Mouse (Mus musculus) hindbrain, embryonic 11.5 days (tissue): ENCODE results near the gene Serbp1. TPM values are rescaled to one million over a fixed set of nuclear protein-coding genes. Genes with fewer than 3 reads are reported as not detected.

Source experiments
- ATAC-seq: fragments of 200-750 bp; cut with Nextera tagmentation; 2 replicates; pipeline ENCODE4 v1.8.0; 2017; ENCODE audit warnings: mild to moderate bottlenecking, moderate TSS enrichment, moderate library complexity; ENCODE audit not compliant: low FRiP score
- DNase-seq: peaks from one replicate; pipeline ENCODE4 v3.0.0-alpha.2; 2015; ENCODE audit warnings: low spot score
- H3K27ac ChIP-seq: fragments of 300-500 bp; sonication (generic); 2 replicates; pipeline ENCODE4 v1.5.1; 2014; ENCODE audit warnings: mild to moderate bottlenecking, low read depth, low read length
- H3K27me3 ChIP-seq: fragments of 300-500 bp; sonication (generic); 2 replicates; pipeline ENCODE4 v1.6.1; 2014; ENCODE audit warnings: mild to moderate bottlenecking, low read length, moderate library complexity, mixed read lengths; ENCODE audit not compliant: control insufficient read depth, insufficient read depth
- H3K36me3 ChIP-seq: fragments of 300-500 bp; sonication (generic); 2 replicates; pipeline ENCODE4 v1.6.1; 2014; ENCODE audit warnings: mild to moderate bottlenecking, low read length, moderate library complexity, mixed read lengths; ENCODE audit not compliant: control insufficient read depth, insufficient read depth
- H3K4me1 ChIP-seq: fragments of 300-500 bp; sonication (generic); replicated peaks from 2 replicates; pipeline ENCODE4 v1.6.1; 2014; ENCODE audit warnings: low read length, mixed read lengths; ENCODE audit not compliant: control insufficient read depth, insufficient read depth
- H3K4me2 ChIP-seq: fragments of 300-500 bp; sonication (generic); replicated peaks from 2 replicates; pipeline ENCODE4 v1.6.1; 2014; ENCODE audit warnings: mild to moderate bottlenecking, low read depth, low read length
- H3K4me3 ChIP-seq: fragments of 300-500 bp; sonication (generic); 2 replicates; pipeline ENCODE4 v1.5.1; 2014; ENCODE audit warnings: low read depth, low read length
- H3K9ac ChIP-seq: fragments of 300-500 bp; sonication (generic); 2 replicates; pipeline ENCODE4 v1.6.1; 2014; ENCODE audit warnings: low read depth, low read length
- H3K9me3 ChIP-seq: fragments of 300-500 bp; sonication (generic); 2 replicates; pipeline ENCODE4 v1.6.1; 2016; ENCODE audit warnings: low read length; ENCODE audit not compliant: control insufficient read depth
- WGBS: fragments of 180-500 bp; shearing (Covaris S2); extraction: QIAGEN DNeasy Blood & Tissue Kit; methylation state at CpG from one replicate; pipeline ENCODE4 v1.1.7; 2014; 5-methylcytosine and 5-hydroxymethylcytosine counted together
- polyA plus RNA-seq: library from polyadenylated mRNA; unstranded; fragments of >200 nt; fragmentation: Nextera tagmentation; extraction: Ambion mirVana; gene quantifications from 2 replicates; pipeline ENCODE4 v1.2.1, GENCODE M21; 2014

The Serbp1 gene
- polyA plus RNA-seq, 1 experiment from 2014 or later: 546 TPM

GRCm38 (mm10) chr6:67300710-67301163, 62.8 kb downstream of the Serbp1 start:
- WGBS: 58% methylated on average over 6 of the region's 6 CpGs

GRCm38 (mm10) chr6:67301230-67301629, 63.3 kb downstream of the Serbp1 start:
- Histone ChIP-seq H3K27ac (no peak overlapping the region), H3K4me3 (no peak overlapping the region), H3K27me3 (no peaks in the 10 kb centered on the region), H3K4me2 (no peak overlapping the region), H3K36me3 (no peaks in the 10 kb centered on the region), H3K9me3 (no peaks in the 10 kb centered on the region), H3K4me1 (no peaks in the 10 kb centered on the region), H3K9ac (no peak overlapping the region)
- DNase-seq (no peak), ATAC-seq (no peak)
- WGBS: 96% methylated on average over 3 of the region's 3 CpGs

More at GRCm38 (mm10) chr6:67300710-67301163, 62.8 kb downstream of the Serbp1 start:
- Histone ChIP-seq H3K9ac (no peak overlapping the region), H3K4me2 (no peak overlapping the region), H3K36me3 (no peaks in the 10 kb centered on the region), H3K4me1 (no peaks in the 10 kb centered on the region), H3K4me3 (no peak overlapping the region), H3K9me3 (no peaks in the 10 kb centered on the region), H3K27ac (no peak overlapping the region), H3K27me3 (no peaks in the 10 kb centered on the region)
- ATAC-seq (no peak), DNase-seq (no peak)

- no peak for ATAC-seq
- no peak overlapping the region for H3K27ac ChIP-seq
- H3K27me3 ChIP-seq: no peaks in the 10 kb centered on the region
- H3K4me1 ChIP-seq: no peaks in the 10 kb centered on the region
- 91% methylated on average over 4 of the region's 4 CpGs for WGBS
- H3K4me3 ChIP-seq: no peak overlapping the region
- H3K36me3 ChIP-seq: no peaks in the 10 kb centered on the region
- H3K9me3 ChIP-seq: no peaks in the 10 kb centered on the region
- H3K9ac ChIP-seq: no peak overlapping the region
- no peak overlapping the region for H3K4me2 ChIP-seq
- DNase-seq: no peak
These were observed 64.5 kb downstream of the Serbp1 start for GRCm38 (mm10) chr6:67302471-67302870.

GRCm38 (mm10) chr6:67303210-67303609, 65.2 kb downstream of the Serbp1 start:
- no peak overlapping the region for H3K4me3 ChIP-seq
- H3K4me2 ChIP-seq: no peak overlapping the region
- no peak overlapping the region for H3K27ac ChIP-seq
- no peaks in the 10 kb centered on the region for H3K27me3 ChIP-seq
- DNase-seq: no peak
- no peaks in the 10 kb centered on the region for H3K36me3 ChIP-seq
- 79% methylated on average over 10 of the region's 10 CpGs for WGBS
- no peak overlapping the region for H3K9ac ChIP-seq
- no peak for ATAC-seq
- no peaks in the 10 kb centered on the region for H3K4me1 ChIP-seq
- H3K9me3 ChIP-seq: no peaks in the 10 kb centered on the region

- no peaks in the 10 kb centered on the region for H3K9me3 ChIP-seq
- no peak overlapping the region for H3K4me2 ChIP-seq
- H3K4me1 ChIP-seq: no peaks in the 10 kb centered on the region
- no peaks in the 10 kb centered on the region for H3K27me3 ChIP-seq
- no peak for ATAC-seq
- H3K36me3 ChIP-seq: no peaks in the 10 kb centered on the region
- WGBS: 85% methylated on average over 3 of the region's 3 CpGs
- no peak overlapping the region for H3K27ac ChIP-seq
- H3K9ac ChIP-seq: no peak overlapping the region
- no peak for DNase-seq
- H3K4me3 ChIP-seq: no peak overlapping the region
These were observed 71.0 kb downstream of the Serbp1 start for GRCm38 (mm10) chr6:67308994-67309393.

- Histone ChIP-seq H3K27ac (no peak overlapping the region), H3K9me3 (no peaks in the 10 kb centered on the region), H3K36me3 (no peaks in the 10 kb centered on the region), H3K4me2 (no peak overlapping the region), H3K4me3 (no peak overlapping the region), H3K27me3 (no peaks in the 10 kb centered on the region), H3K9ac (no peak overlapping the region), H3K4me1 (no peaks in the 10 kb centered on the region)
- DNase-seq: no peak
- ATAC-seq: no peak
- 92% methylated on average over 3 of the region's 3 CpGs for WGBS
These were observed 71.8 kb downstream of the Serbp1 start for GRCm38 (mm10) chr6:67309752-67310151.

GRCm38 (mm10) chr6:67314697-67315096, 76.7 kb downstream of the Serbp1 start:
- ATAC-seq: no peak
- H3K36me3 ChIP-seq: no peaks in the 10 kb centered on the region
- H3K4me1 ChIP-seq: no peaks in the 10 kb centered on the region
- H3K4me3 ChIP-seq: no peak overlapping the region
- DNase-seq: no peak
- no peak overlapping the region for H3K4me2 ChIP-seq
- H3K27ac ChIP-seq: no peak overlapping the region
- H3K27me3 ChIP-seq: no peaks in the 10 kb centered on the region
- H3K9me3 ChIP-seq: no peaks in the 10 kb centered on the region
- WGBS: 71% methylated on average over 1 of the region's 1 CpGs
- H3K9ac ChIP-seq: no peak overlapping the region

GRCm38 (mm10) chr6:67317068-67317467, 79.1 kb downstream of the Serbp1 start:
- Histone ChIP-seq H3K27me3 (no peaks in the 10 kb centered on the region), H3K4me3 (no peak overlapping the region), H3K9ac (no peak overlapping the region), H3K27ac (no peak overlapping the region), H3K9me3 (no peaks in the 10 kb centered on the region), H3K4me1 (no peaks in the 10 kb centered on the region), H3K36me3 (no peaks in the 10 kb centered on the region), H3K4me2 (no peak overlapping the region)
- 85% methylated on average over 5 of the region's 5 CpGs for WGBS
- ATAC-seq (no peak), DNase-seq (no peak)

- H3K27me3 ChIP-seq: no peaks in the 10 kb centered on the region
- H3K4me3 ChIP-seq: no peak overlapping the region
- H3K9me3 ChIP-seq: no peaks in the 10 kb centered on the region
- H3K9ac ChIP-seq: no peak overlapping the region
- ATAC-seq (no peak), DNase-seq (no peak)
- H3K27ac ChIP-seq: no peak overlapping the region
- no peak overlapping the region for H3K4me2 ChIP-seq
- WGBS: 93% methylated on average over 8 of the region's 8 CpGs
- H3K36me3 ChIP-seq: no peaks in the 10 kb centered on the region
- H3K4me1 ChIP-seq: no peaks in the 10 kb centered on the region
These were observed 79.9 kb downstream of the Serbp1 start for GRCm38 (mm10) chr6:67317827-67318338.
